Mouse (Mus musculus) heart, embryonic 15.5 days (tissue): Measurements from ENCODE around the gene Myo15b. TPM values are rescaled to one million over a fixed set of nuclear protein-coding genes. Genes with fewer than 3 reads are reported as not detected.
"Not testable (repeated sequence)": the region's sequence is repeated elsewhere in the genome, so short reads cannot be mapped to it uniquely, and the experiment has no call there.

Experiments
- ATAC-seq: fragments of 200-750 bp; cut with Nextera tagmentation; replicated peaks from 2 replicates; pipeline ENCODE4 v1.8.0; 2017; ENCODE audit warnings: low read depth, moderate TSS enrichment; ENCODE audit not compliant: insufficient number of reproducible peaks, insufficient read depth, low FRiP score
- H3K27ac ChIP-seq: fragments of 300-500 bp; sonication (generic); 2 replicates; pipeline ENCODE4 v1.5.1; 2015; ENCODE audit warnings: mild to moderate bottlenecking, inconsistent platforms
- H3K27me3 ChIP-seq: fragments of 300-500 bp; sonication (generic); 2 replicates; pipeline ENCODE4 v1.6.1; 2015; ENCODE audit warnings: inconsistent platforms
- H3K36me3 ChIP-seq: fragments of 300-500 bp; sonication (generic); 2 replicates; pipeline ENCODE4 v1.6.1; 2015; ENCODE audit warnings: mild to moderate bottlenecking, inconsistent platforms
- H3K4me1 ChIP-seq: fragments of 300-500 bp; sonication (generic); replicated peaks from 2 replicates; pipeline ENCODE4 v1.6.1; 2015; ENCODE audit warnings: inconsistent platforms
- H3K4me2 ChIP-seq: fragments of 300-500 bp; sonication (generic); 2 replicates; pipeline ENCODE4 v1.6.1; 2015; ENCODE audit warnings: inconsistent platforms, mild to moderate bottlenecking, moderate library complexity
- H3K4me3 ChIP-seq: fragments of 300-500 bp; sonication (generic); 2 replicates; pipeline ENCODE4 v1.5.1; 2015; ENCODE audit warnings: mild to moderate bottlenecking, inconsistent platforms
- H3K9ac ChIP-seq: fragments of 300-500 bp; sonication (generic); 2 replicates; pipeline ENCODE4 v1.6.1; 2015; ENCODE audit warnings: mild to moderate bottlenecking, inconsistent platforms
- H3K9me3 ChIP-seq: fragments of 300-500 bp; sonication (generic); replicated peaks from 2 replicates; pipeline ENCODE4 v1.6.1; 2016; ENCODE audit warnings: inconsistent platforms
- WGBS: fragments of 180-500 bp; shearing (Covaris S2); methylation state at CpG from one replicate; pipeline ENCODE4 v1.1.7; 2015; ENCODE audit warnings: mixed read lengths; 5-methylcytosine and 5-hydroxymethylcytosine counted together
- polyA plus RNA-seq: library from polyadenylated mRNA; unstranded; fragments of >200 nt; fragmentation: Nextera tagmentation; extraction: Ambion mirVana; gene quantifications from 2 replicates; pipeline ENCODE4 v1.2.1, GENCODE M21; 2015

The Myo15b gene
- polyA plus RNA-seq, 1 experiment from 2014 or later = 0.16 TPM

GRCm38 (mm10) chr11:115843141-115843890, 14.9 kb upstream of the Myo15b start:
- WGBS = 84% methylated on average over 11 of the region's 14 CpGs
- Histone ChIP-seq H3K4me1 (peaks cover 56% of the 10 kb centered on the region), H3K4me2 (no peak overlapping the region), H3K27ac (peak overlapping the region; percentile 95), H3K36me3 (peaks cover 30% of the 10 kb centered on the region), H3K27me3 (no peaks in the 10 kb centered on the region), H3K9me3 (no peaks in the 10 kb centered on the region), H3K9ac (no peak overlapping the region), H3K4me3 (no peak overlapping the region)
- no peak for ATAC-seq

GRCm38 (mm10) chr11:115843891-115844239, 14.3 kb upstream of the Myo15b start:
- no peak for ATAC-seq
- no peaks in the 10 kb centered on the region for H3K9me3 ChIP-seq
- 0 out of 2 replicates have a peak overlapping the region, but pooled peaks have one; percentile 50 for H3K27ac ChIP-seq
- H3K27me3 ChIP-seq = no peaks in the 10 kb centered on the region
- H3K4me3 ChIP-seq = no peak overlapping the region
- no peak overlapping the region for H3K9ac ChIP-seq
- H3K4me1 ChIP-seq = peaks cover 50% of the 10 kb centered on the region
- 89% methylated on average over 5 of the region's 5 CpGs for WGBS
- peaks cover 30% of the 10 kb centered on the region for H3K36me3 ChIP-seq
- no peak overlapping the region for H3K4me2 ChIP-seq

- 75% methylated on average over 8 of the region's 8 CpGs for WGBS
- Histone ChIP-seq H3K9me3 (no peaks in the 10 kb centered on the region), H3K9ac (no peak overlapping the region), H3K27me3 (no peaks in the 10 kb centered on the region), H3K4me1 (peaks cover 46% of the 10 kb centered on the region), H3K4me3 (no peak overlapping the region), H3K4me2 (no peak overlapping the region), H3K27ac (no peak overlapping the region), H3K36me3 (peaks cover 31% of the 10 kb centered on the region)
- no peak for ATAC-seq
These were observed 14.0 kb upstream of the Myo15b start for GRCm38 (mm10) chr11:115844240-115844639.

- no peak overlapping the region for H3K9ac ChIP-seq
- peaks cover 34% of the 10 kb centered on the region for H3K4me1 ChIP-seq
- peaks cover 43% of the 10 kb centered on the region for H3K36me3 ChIP-seq
- H3K9me3 ChIP-seq = no peaks in the 10 kb centered on the region
- 98% methylated on average over 2 of the region's 2 CpGs for WGBS
- no peaks in the 10 kb centered on the region for H3K27me3 ChIP-seq
- no peak overlapping the region for H3K4me2 ChIP-seq
- ATAC-seq = no peak
- no peak overlapping the region for H3K27ac ChIP-seq
- no peak overlapping the region for H3K4me3 ChIP-seq
These were observed 12.4 kb upstream of the Myo15b start for GRCm38 (mm10) chr11:115845819-115846218.

- no peak for ATAC-seq
- H3K4me1 ChIP-seq = peaks cover 17% of the 10 kb centered on the region
- no peaks in the 10 kb centered on the region for H3K9me3 ChIP-seq
- H3K27me3 ChIP-seq = peaks cover 23% of the 10 kb centered on the region
- 86% methylated on average over 6 of the region's 6 CpGs for WGBS
- no peak overlapping the region for H3K9ac ChIP-seq
- H3K36me3 ChIP-seq = peaks cover 40% of the 10 kb centered on the region
- no peak overlapping the region for H3K27ac ChIP-seq
- H3K4me3 ChIP-seq = no peak overlapping the region
- H3K4me2 ChIP-seq = no peak overlapping the region
These were observed 3.5 kb upstream of the Myo15b start for GRCm38 (mm10) chr11:115854674-115855073.

GRCm38 (mm10) chr11:115857146-115857545, 1.1 kb upstream of the Myo15b start:
- H3K9me3 ChIP-seq, H3K9ac ChIP-seq, ATAC-seq, H3K4me2 ChIP-seq, H3K27ac ChIP-seq, H3K4me3 ChIP-seq: not testable (repeated sequence)
- H3K4me1 ChIP-seq = peaks cover 22% of the 10 kb centered on the region
- H3K36me3 ChIP-seq = peaks cover 21% of the 10 kb centered on the region; the same call in 1 of the 2 replicates
- whole genome bisulfite sequencing = 93% methylated on average over 4 of the region's 4 CpGs
- peaks cover 48% of the 10 kb centered on the region for H3K27me3 ChIP-seq

- 52% methylated on average over 13 of the region's 13 CpGs for WGBS
- Histone ChIP-seq H3K27me3 (peaks cover 54% of the 10 kb centered on the region), H3K4me3 (no peak overlapping the region; the same call in 1 of the 2 replicates), H3K4me1 (peaks cover 22% of the 10 kb centered on the region), H3K4me2 (no peak overlapping the region), H3K9me3 (no peaks in the 10 kb centered on the region), H3K36me3 (0 out of 2 replicates have a peak, but pooled peaks cover 18% of the 10 kb centered on the region), H3K27ac (no peak overlapping the region), H3K9ac (no peak overlapping the region)
- no peak for ATAC-seq
These were observed 270 bp upstream of the Myo15b start for GRCm38 (mm10) chr11:115857936-115858335.

- whole genome bisulfite sequencing = 2% methylated on average over 75 of the region's 75 CpGs
- Histone ChIP-seq H3K4me3 (peak overlapping the region; percentile 52), H3K9ac (peak overlapping the region; percentile 48), H3K27me3 (peaks cover 56% of the 10 kb centered on the region), H3K4me2 (peak overlapping the region; percentile 78), H3K4me1 (peaks cover 22% of the 10 kb centered on the region), H3K9me3 (no peaks in the 10 kb centered on the region), H3K27ac (no peak overlapping the region), H3K36me3 (0 out of 2 replicates have a peak, but pooled peaks cover 8% of the 10 kb centered on the region)
- ATAC-seq = peak; percentile 88
These were observed 1.1 kb downstream of the Myo15b start for GRCm38 (mm10) chr11:115859143-115859945.

GRCm38 (mm10) chr11:115863895-115864294, 5.7 kb downstream of the Myo15b start:
- Histone ChIP-seq H3K4me2 (no peak overlapping the region), H3K4me1 (peaks cover 11% of the 10 kb centered on the region), H3K9me3 (no peaks in the 10 kb centered on the region), H3K9ac (no peak overlapping the region), H3K27me3 (peaks cover 39% of the 10 kb centered on the region), H3K27ac (no peak overlapping the region), H3K4me3 (no peak overlapping the region), H3K36me3 (no peaks in the 10 kb centered on the region)
- no peak for ATAC-seq
- WGBS = 88% methylated on average over 8 of the region's 8 CpGs

GRCm38 (mm10) chr11:115869393-115869792, 11.2 kb downstream of the Myo15b start:
- H3K27me3 ChIP-seq = no peaks in the 10 kb centered on the region
- H3K36me3 ChIP-seq = no peaks in the 10 kb centered on the region
- no peak overlapping the region for H3K4me3 ChIP-seq
- H3K9me3 ChIP-seq = no peaks in the 10 kb centered on the region
- WGBS = 55% methylated on average over 8 of the region's 8 CpGs
- peaks cover 11% of the 10 kb centered on the region; the same call in 1 of the 2 replicates for H3K4me1 ChIP-seq
- H3K4me2 ChIP-seq = no peak overlapping the region
- no peak for ATAC-seq
- H3K9ac ChIP-seq = no peak overlapping the region
- H3K27ac ChIP-seq = no peak overlapping the region

GRCm38 (mm10) chr11:115872437-115872836, 14.2 kb downstream of the Myo15b start:
- no peak for ATAC-seq
- WGBS = 61% methylated on average over 4 of the region's 4 CpGs
- no peaks in the 10 kb centered on the region for H3K9me3 ChIP-seq
- H3K4me2 ChIP-seq = no peak overlapping the region
- H3K27ac ChIP-seq = no peak overlapping the region
- H3K9ac ChIP-seq = no peak overlapping the region
- H3K4me3 ChIP-seq = no peak overlapping the region
- H3K27me3 ChIP-seq = no peaks in the 10 kb centered on the region
- no peaks in the 10 kb centered on the region for H3K36me3 ChIP-seq
- H3K4me1 ChIP-seq = peaks cover 17% of the 10 kb centered on the region
